Mouse (Mus musculus): ENCODE results near the gene Pgap2.

DNA sequence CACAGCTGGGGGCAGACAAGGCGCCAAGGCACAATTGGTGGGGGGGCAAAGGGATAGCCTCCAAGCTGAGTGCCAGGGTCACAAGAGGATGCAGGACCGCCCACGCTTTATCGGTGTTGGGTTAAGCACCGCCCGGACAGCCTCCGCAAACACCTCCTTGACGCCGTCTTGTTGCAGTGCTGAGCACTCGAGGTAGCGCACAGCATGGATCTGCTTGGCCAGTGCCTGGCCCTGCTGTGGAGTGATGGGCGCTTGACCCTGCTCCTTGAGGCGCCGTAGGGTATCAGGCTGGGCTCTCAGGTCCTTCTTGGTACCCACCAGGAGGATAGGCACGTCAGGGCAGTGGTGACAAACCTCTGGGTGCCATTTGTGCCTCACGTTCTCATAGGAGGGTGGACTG lies 29.6 kb downstream of the Pgap2 start:
- no peak for TF ChIP-seq CTCF (IDR thresholded peaks at IDR 0.05; ENCODE audit: borderline replicate concordance, insufficient read depth, low read length)
- TF ChIP-seq POLR2A (IDR thresholded peaks at IDR 0.05; ENCODE audit: low read depth, low read length), result no peak
